Mouse (Mus musculus): ENCODE measurements around the gene Igf2bp3. TPM values are rescaled to one million over a fixed set of nuclear protein-coding genes. Genes with fewer than 3 reads are reported as not detected.
"Not testable (repeated sequence)": the region's sequence is repeated elsewhere in the genome, so short reads cannot be mapped to it uniquely, and the experiment has no call there.

Igf2bp3 gene
- total RNA-seq (2014; rRNA removed), result 9.1 and 12.8 TPM in 2 replicates
- polyA plus RNA-seq (2015; fragmentation: Nextera tagmentation; extraction: Ambion mirVana), result 12.3 and 13.5 TPM in 2 replicates

GRCm38 (mm10) chr6:49214928-49215747 lies at the start of gene Igf2bp3:
TSS of gene Igf2bp3 (minus strand) at chr6:49214957.
- WGBS, result 0% methylated on average over 67 of the region's 68 CpGs
- Histone ChIP-seq H3K4me1 (ENCODE audit: insufficient read depth) (peaks cover 11% of the 10 kb centered on the region), H3K27me3 (ENCODE audit: insufficient read depth, low read length) (peaks cover 4% of the 10 kb centered on the region; the same call in 1 of the 2 replicates), H3K9me3 (ENCODE audit: low read length) (no peaks in the 10 kb centered on the region), H3K36me3 (ENCODE audit: insufficient read depth) (no peaks in the 10 kb centered on the region), H3K27ac (ENCODE audit: low read depth, low read length) (peak within 1 kb of the TSS; percentile 64), H3K9ac (peak within 1 kb of the TSS; percentile 66), H3K4me3 (ENCODE audit: low read depth, low read length) (peak within 1 kb of the TSS; percentile 66), H3K4me2 (ENCODE audit: low read depth) (peak within 1 kb of the TSS; percentile 90)
- ATAC-seq (peak; percentile 71), DNase-seq (peak; percentile 87)
- TF ChIP-seq CTCF (IDR thresholded peaks at IDR 0.05; ENCODE audit: low read depth), result no peak

- H3K9me3 ChIP-seq (ENCODE audit: low read length); H3K27me3 ChIP-seq (ENCODE audit: insufficient read depth, low read length); H3K9ac ChIP-seq; DNase-seq; H3K36me3 ChIP-seq (ENCODE audit: insufficient read depth); H3K4me1 ChIP-seq (ENCODE audit: insufficient read depth); ATAC-seq; H3K27ac ChIP-seq (ENCODE audit: low read depth, low read length); H3K4me3 ChIP-seq (ENCODE audit: low read depth, low read length): not testable (repeated sequence)
- peak overlapping the region; percentile 62 for H3K4me2 ChIP-seq (ENCODE audit: low read depth)
- WGBS, result 86% methylated on average over 7 of the region's 7 CpGs
Observed at GRCm38 (mm10) chr6:49264446-49264845, 49.7 kb upstream of the Igf2bp3 start.

DNA sequence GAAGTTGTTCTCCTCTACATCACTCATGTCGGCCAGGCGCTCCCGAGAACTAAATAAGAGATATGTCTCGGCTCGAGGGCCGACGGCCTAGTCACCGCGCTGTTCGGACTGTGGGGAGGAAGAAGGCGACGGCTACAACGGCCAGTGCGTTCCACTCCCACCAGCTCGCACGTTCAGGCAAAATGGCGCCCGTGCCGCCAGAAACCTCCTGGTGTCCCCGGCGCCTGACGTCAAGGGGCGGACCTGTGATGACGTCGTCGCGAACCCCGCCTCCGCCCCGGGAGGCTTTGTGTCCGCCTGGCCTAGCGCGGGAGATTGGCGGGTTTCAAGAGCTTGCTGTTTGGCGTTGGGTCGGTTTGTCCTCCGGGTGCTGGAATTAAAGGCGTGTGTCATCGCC lies 49.1 kb upstream of the Igf2bp3 start, which contains the start of gene Tra2a:
Tra2a (minus strand) TSS at position 187 of the 397 bp plus-strand sequence.
- peak within 1 kb of the TSS; percentile 62 for H3K4me2 ChIP-seq (ENCODE audit: low read depth)
- ATAC-seq (peak; percentile 98), DNase-seq (peak; percentile 98)
- H3K9ac ChIP-seq, result peak within 1 kb of the TSS; percentile 97
- H3K27ac ChIP-seq (ENCODE audit: low read depth, low read length), result peak within 1 kb of the TSS; percentile 99
- H3K9me3 ChIP-seq (ENCODE audit: low read length), result no peaks in the 10 kb centered on the region
- WGBS, result 3% methylated on average over 39 of the region's 39 CpGs
- peak within 1 kb of the TSS; percentile 99 for H3K4me3 ChIP-seq (ENCODE audit: low read depth, low read length)
- H3K27me3 ChIP-seq (ENCODE audit: insufficient read depth, low read length), result no peaks in the 10 kb centered on the region
- no peak for TF ChIP-seq CTCF (IDR thresholded peaks at IDR 0.05; ENCODE audit: low read depth)
- H3K36me3 ChIP-seq (ENCODE audit: insufficient read depth), result no peaks in the 10 kb centered on the region
- H3K4me1 ChIP-seq (ENCODE audit: insufficient read depth), result peaks cover 9% of the 10 kb centered on the region

GRCm38 (mm10) chr6:49263081-49263846 lies 48.5 kb upstream of the Igf2bp3 start:
- peak; percentile 63 for DNase-seq
- H3K9me3 ChIP-seq (ENCODE audit: low read length), result no peaks in the 10 kb centered on the region
- peak; percentile 85 for ATAC-seq
- H3K4me2 ChIP-seq (ENCODE audit: low read depth), result peak overlapping the region; percentile 62
- TF ChIP-seq CTCF (IDR thresholded peaks at IDR 0.05; ENCODE audit: low read depth), result no peak
- peak overlapping the region; percentile 99 for H3K27ac ChIP-seq (ENCODE audit: low read depth, low read length)
- whole genome bisulfite sequencing, result under 1% methylated on average over 71 of the region's 71 CpGs
- peak overlapping the region; percentile 97 for H3K9ac ChIP-seq
- peak overlapping the region; percentile 99 for H3K4me3 ChIP-seq (ENCODE audit: low read depth, low read length)
- no peaks in the 10 kb centered on the region for H3K27me3 ChIP-seq (ENCODE audit: insufficient read depth, low read length)
- H3K4me1 ChIP-seq (ENCODE audit: insufficient read depth), result peaks cover 9% of the 10 kb centered on the region
- no peaks in the 10 kb centered on the region for H3K36me3 ChIP-seq (ENCODE audit: insufficient read depth)

GRCm38 (mm10) chr6:49262421-49262820 lies 47.7 kb upstream of the Igf2bp3 start:
- Histone ChIP-seq H3K27me3 (ENCODE audit: insufficient read depth, low read length) (no peaks in the 10 kb centered on the region), H3K4me1 (ENCODE audit: insufficient read depth) (peaks cover 9% of the 10 kb centered on the region), H3K9me3 (ENCODE audit: low read length) (no peaks in the 10 kb centered on the region), H3K27ac (ENCODE audit: low read depth, low read length) (peak overlapping the region; percentile 99; the same call in 1 of the 2 replicates), H3K4me2 (ENCODE audit: low read depth) (peak overlapping the region; percentile 62), H3K9ac (peak overlapping the region; percentile 97; the same call in 1 of the 2 replicates), H3K4me3 (ENCODE audit: low read depth, low read length) (peak overlapping the region; percentile 99), H3K36me3 (ENCODE audit: insufficient read depth) (no peaks in the 10 kb centered on the region)
- peak; percentile 31 for DNase-seq
- WGBS, result under 1% methylated on average over 9 of the region's 9 CpGs
- TF ChIP-seq CTCF (IDR thresholded peaks at IDR 0.05; ENCODE audit: low read depth), result no peak
- ATAC-seq, result no peak

DNA sequence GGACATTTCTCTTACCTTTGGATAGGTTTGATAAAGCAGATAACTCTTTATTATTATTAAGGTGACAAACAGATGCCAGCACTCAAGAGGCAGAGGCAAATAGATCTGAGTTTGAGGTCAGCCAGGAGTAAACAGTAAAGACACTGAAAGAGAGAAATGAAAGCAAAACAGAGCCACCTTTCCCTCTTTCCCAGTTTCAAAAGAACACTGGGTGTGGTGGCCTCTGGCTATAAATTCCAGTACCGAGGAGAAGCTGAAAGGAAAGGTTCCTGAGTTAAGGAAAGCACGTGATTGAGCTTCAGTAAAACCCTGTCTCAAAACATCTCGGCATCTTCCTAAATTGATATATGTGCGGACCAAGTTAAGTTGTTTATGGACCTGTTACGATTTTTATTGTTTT lies 45.0 kb upstream of the Igf2bp3 start:
- WGBS, result 56% methylated on average over 5 of the region's 5 CpGs
- H3K4me2 ChIP-seq (ENCODE audit: low read depth), result no peak overlapping the region
- no peaks in the 10 kb centered on the region for H3K9me3 ChIP-seq (ENCODE audit: low read length)
- H3K27me3 ChIP-seq (ENCODE audit: insufficient read depth, low read length), result no peaks in the 10 kb centered on the region
- DNase-seq, result no peak
- no peaks in the 10 kb centered on the region for H3K36me3 ChIP-seq (ENCODE audit: insufficient read depth)
- ATAC-seq, result no peak
- H3K4me3 ChIP-seq (ENCODE audit: low read depth, low read length), result no peak overlapping the region
- no peak for TF ChIP-seq CTCF (IDR thresholded peaks at IDR 0.05; ENCODE audit: low read depth)
- H3K27ac ChIP-seq (ENCODE audit: low read depth, low read length), result no peak overlapping the region
- peaks cover 9% of the 10 kb centered on the region for H3K4me1 ChIP-seq (ENCODE audit: insufficient read depth)
- H3K9ac ChIP-seq, result no peak overlapping the region

Measured in forebrain, postnatal 0 days (tissue).